Mouse (Mus musculus) R1 (cell line): ENCODE results near the gene Otulin.

Experiments used
- DNase-seq: peaks from one replicate; pipeline ENCODE4 v3.0.0-alpha.2; 2018; ENCODE audit warnings: low read depth, low spot score

Otulin gene

DNA sequence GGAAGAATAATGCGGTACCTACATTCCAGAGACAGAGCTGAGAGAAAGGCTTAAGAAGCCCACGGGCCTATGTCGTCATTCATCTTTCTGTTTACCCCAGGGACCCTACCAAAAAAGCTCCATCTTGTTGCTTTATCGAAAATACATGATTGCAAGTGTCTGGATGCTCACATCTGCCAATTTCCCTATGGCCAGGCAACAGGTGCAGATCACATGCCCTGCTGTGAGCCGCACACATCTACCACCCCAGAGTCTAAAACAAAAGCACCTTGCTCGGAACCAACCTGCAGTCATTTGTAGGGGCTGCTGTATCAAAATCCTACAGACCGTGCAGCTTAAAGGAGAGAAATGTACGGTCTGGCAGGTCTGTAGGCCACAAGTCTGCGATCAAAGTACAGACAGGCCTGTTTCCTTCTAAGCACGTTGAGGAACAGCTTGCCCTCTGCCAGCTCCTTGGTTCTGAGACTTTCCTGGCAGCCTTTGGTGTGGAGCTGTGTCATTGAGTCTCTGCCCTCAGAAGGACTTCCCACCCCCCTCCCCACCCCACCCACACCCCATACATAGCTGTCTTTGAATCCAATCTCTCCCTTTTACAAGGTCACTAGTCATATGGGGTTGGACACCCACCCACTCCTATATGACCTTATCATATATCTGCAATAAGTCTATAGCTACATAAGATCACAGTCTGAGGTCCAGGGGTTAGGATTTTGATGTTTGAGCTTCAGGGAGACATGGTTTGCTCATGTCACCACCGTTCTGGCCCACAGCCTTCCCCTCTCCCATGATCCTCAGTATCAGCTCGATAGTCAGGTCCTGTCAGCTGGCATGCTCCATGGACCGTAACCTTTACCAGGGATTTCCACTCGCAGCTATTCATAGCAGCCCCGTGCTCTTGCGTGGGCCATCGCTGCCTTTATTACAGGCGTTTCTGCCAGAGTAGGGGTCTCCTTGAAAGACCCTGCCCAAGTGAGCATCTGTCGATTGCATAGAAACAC lies 79.1 kb downstream of the Otulin start:
- no peak for DNase-seq

DNA sequence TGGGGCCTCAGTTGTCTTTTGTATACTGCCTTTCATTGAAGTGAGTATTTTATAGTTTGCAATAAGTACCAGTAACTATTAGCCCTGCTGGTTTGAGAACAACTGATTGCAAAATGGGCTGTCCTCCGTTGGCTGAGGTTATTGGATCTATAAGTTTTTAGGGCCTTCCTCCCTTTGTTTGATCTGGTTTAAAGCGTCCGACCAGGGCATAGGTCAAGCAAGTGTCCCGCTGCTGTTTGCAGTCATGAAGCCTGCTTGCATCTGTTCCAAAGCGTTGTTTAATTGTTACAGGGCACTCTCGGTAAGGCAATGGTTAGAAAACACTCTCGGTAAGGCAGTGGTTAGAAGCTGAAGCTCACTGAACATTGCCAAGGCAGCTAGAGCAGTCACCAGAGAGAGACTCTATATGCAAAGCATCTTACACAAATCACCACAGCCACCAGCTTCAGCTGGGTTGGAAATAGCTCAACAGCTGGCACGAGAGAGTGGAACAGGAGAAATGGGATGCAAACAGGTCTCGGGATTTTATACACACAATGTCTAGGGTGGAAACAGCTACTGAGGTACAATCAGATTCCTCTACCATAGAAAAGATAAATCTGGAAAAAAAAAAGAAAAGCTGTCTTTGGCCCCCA lies 80.0 kb downstream of the Otulin start:
- DNase-seq, result no peak

DNA sequence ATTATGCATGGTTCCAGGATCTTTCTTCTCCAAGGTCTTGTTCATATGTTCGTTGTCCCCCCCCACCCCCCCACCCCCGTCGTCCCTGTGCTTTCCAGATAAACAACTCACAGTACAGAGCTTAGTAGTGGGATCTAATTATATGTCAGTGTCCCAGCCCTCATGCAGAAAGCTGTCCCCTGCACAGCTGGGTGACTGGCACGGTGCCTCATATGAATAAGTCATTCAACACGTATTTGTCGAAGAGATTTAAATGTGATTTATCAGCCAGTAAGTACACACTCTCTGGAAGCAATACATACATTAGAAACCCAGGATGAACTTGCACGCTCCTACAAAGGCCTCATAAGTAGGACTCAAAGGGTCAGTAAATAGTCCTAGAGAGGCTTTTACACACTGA lies 80.6 kb downstream of the Otulin start:
- no peak for DNase-seq

- DNase-seq, result no peak
These were observed 81.4 kb downstream of the Otulin start for GRCm38 (mm10) chr15:27549071-27549470.

DNA sequence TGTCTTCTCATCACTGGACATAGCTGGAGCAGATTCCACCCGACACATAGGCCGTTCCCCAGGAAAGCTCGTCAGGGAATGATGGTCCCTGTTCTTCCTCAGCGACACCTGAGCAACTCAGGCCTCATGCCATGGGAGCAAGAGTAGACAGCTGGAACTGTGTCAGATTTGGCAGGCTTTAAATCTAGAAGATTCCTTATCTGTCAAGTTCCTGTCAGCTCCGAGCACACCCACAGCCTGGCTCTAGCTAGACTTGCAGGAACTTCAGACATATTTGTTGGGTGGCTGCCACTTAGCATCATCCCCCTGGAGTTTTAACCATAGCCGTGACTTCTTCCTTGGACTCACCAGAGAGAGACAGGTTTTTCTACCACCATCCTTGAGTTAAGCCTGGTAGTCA lies 82.4 kb downstream of the Otulin start:
- DNase-seq, result no peak

- no peak for DNase-seq
These were observed 85.3 kb downstream of the Otulin start for GRCm38 (mm10) chr15:27545203-27545602.

- DNase-seq, result no peak
These were observed 90.7 kb downstream of the Otulin start for GRCm38 (mm10) chr15:27539745-27540144.

GRCm38 (mm10) chr15:27537519-27538223 lies 92.8 kb downstream of the Otulin start:
- DNase-seq, result no peak

- DNase-seq, result no peak
These were observed 93.7 kb downstream of the Otulin start for GRCm38 (mm10) chr15:27536771-27537170.

DNA sequence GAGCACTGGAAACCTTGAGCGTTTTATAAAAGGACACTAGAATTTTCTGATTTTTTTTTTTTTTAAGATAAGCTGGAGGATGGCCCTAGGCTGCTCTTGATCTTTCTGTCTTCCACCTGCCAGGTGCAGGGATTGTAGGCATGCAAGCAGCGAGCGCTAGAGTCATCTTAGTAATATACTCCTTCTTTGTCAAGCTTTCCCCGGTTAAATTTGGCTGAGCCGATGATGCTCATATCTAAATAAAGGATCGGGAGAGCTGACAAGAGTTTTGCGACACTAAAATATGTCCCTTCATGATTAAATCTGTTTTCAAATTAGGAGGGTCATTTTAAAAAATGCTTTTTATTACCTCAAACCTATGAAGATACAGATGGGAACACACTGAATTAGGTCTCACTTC lies 94.3 kb downstream of the Otulin start:
- no peak for DNase-seq

GRCm38 (mm10) chr15:27535681-27536080 lies 94.8 kb downstream of the Otulin start:
- DNase-seq, result no peak

- no peak for DNase-seq
These were observed 97.5 kb downstream of the Otulin start for GRCm38 (mm10) chr15:27533036-27533435.

GRCm38 (mm10) chr15:27530023-27530422 lies 100.5 kb downstream of the Otulin start:
- DNase-seq, result no peak

- no peak for DNase-seq
These were observed 101.6 kb downstream of the Otulin start for GRCm38 (mm10) chr15:27528896-27529295.

GRCm38 (mm10) chr15:27525233-27526005 lies 105.1 kb downstream of the Otulin start:
- DNase-seq, result no peak

DNA sequence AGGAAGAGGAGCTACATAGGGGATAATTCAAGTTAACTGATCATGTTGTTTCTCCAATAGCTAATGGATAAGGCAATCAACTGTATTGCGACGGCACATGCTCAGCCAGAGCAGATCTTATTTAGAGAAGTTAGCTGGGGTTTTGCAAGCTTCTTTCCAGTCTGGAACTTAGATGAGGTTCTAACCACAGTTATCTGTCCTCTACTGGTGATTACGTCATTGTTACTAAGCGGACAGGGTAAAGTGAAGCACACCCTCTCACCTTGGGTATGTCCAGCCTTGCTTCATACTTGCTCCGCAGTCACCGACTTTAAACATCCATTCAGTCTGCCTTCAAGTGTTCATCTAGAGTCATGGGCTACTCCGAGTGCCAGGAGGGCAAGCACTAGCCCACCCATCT lies 110.6 kb downstream of the Otulin start:
- no peak for DNase-seq

GRCm38 (mm10) chr15:27518026-27518425 lies 112.5 kb downstream of the Otulin start:
- no peak for DNase-seq

DNA sequence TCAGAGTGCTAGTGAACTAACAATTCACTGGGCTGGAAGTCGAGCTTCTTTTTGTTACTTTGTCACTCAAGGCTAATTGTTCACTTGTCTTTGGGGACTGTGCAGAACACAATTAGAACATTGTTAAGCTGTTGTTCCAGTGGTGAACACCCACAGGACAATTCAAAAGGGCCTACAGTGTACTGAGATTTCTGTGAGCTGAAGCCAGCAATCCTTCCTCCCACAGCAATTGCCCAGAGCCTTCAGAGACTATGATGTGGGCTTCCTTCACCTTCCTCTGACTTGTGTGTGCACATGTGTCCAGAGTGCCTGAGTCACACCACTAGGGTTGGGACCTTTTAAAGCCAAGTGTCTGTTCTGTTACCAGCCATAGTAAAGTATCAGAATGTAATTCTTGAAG lies 113.6 kb downstream of the Otulin start:
- DNase-seq, result no peak

DNA sequence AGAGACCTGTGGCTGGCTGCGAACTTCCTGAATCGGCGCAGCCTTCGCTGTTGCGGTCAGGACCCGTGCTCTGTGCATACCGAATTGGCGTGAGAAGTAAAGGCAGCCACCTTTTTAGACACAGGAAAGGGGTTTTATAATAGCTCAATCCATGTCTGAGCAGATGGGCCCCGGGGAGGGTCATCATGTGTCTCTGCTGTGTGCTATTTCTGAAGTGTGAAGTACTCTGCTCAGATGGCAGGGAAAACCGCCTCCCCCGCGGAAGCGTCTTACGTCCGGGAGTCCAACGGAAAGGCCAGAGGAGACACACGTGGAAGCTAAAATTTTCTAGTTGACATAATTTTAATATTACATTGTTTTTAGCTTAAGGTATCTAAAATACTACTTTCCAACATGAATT lies 121.5 kb downstream of the Otulin start:
- DNase-seq, result no peak

- no peak for DNase-seq
These were observed 122.3 kb downstream of the Otulin start for GRCm38 (mm10) chr15:27508169-27508568.

DNA sequence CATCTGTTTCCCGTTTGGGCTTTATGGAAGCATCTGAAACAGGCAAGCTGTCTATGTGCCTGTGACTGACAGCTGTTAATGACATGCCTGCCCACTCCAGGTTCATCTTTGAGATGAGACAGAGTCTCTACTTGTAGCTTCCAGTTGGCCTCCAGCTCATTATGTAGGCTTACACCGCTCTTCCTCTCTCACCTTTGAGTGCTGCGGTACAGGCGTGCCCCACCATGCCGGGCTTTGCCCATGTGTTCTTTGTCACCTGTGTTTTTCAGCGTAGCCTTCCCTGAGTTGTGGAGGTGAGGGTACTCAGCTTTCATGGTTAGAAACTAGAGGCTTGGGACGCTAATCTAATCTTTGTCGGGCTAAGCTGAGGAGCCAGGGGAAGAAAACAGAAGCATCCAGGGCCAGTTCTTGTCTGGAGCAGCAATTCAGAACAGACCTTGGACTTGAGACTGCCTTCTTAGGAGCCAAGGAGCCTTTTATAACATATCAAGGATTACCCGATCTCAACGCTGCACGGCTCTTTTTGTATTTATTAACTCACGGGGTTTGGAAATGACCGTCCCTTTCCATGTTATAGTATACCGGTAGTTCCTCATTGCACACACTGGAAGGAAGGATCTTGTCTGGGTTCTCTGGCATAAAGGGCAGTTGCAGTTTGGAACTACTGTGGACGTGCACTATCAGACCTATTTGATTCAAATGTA lies 123.4 kb downstream of the Otulin start:
- no peak for DNase-seq
